Mouse (Mus musculus) intestine, embryonic 14.5 days (tissue): ENCODE measurements around the gene Mrpl20. TPM values are rescaled to one million over a fixed set of nuclear protein-coding genes. Genes with fewer than 3 reads are reported as not detected.

Experiments
- ATAC-seq: fragments of 200-750 bp; cut with Nextera tagmentation; replicated peaks from 2 replicates; pipeline ENCODE4 v1.8.0; 2017; ENCODE audit warnings: low read depth, moderate number of reproducible peaks, moderate TSS enrichment, moderate library complexity; ENCODE audit not compliant: low FRiP score, low TSS enrichment
- DNase-seq: peaks from one replicate; pipeline ENCODE4 v3.0.0-alpha.2; 2018; ENCODE audit warnings: low spot score
- H3K27ac ChIP-seq: fragments of 300-500 bp; sonication (generic); 2 replicates; pipeline ENCODE4 v1.5.1; 2014; ENCODE audit warnings: low read depth, mild to moderate bottlenecking, control low read depth
- H3K27me3 ChIP-seq: fragments of 300-500 bp; sonication (generic); replicated peaks from 2 replicates; pipeline ENCODE4 v1.6.1; 2014; ENCODE audit warnings: low read length, control low read depth; ENCODE audit not compliant: control insufficient read depth, insufficient read depth
- H3K36me3 ChIP-seq: fragments of 300-500 bp; sonication (generic); 2 replicates; pipeline ENCODE4 v1.6.1; 2014; ENCODE audit warnings: low read length, control low read depth; ENCODE audit not compliant: control insufficient read depth, insufficient read depth
- H3K4me1 ChIP-seq: fragments of 300-500 bp; sonication (generic); replicated peaks from 2 replicates; pipeline ENCODE4 v1.6.1; 2014; ENCODE audit warnings: low read length, control low read depth, mixed read lengths; ENCODE audit not compliant: control insufficient read depth, insufficient read depth
- H3K4me2 ChIP-seq: fragments of 300-500 bp; sonication (generic); 2 replicates; pipeline ENCODE4 v1.6.1; 2014; ENCODE audit warnings: low read length
- H3K4me3 ChIP-seq: fragments of 300-500 bp; sonication (generic); 2 replicates; pipeline ENCODE4 v1.5.1; 2014; ENCODE audit warnings: low read depth, low read length, control low read depth, mixed read lengths
- H3K9ac ChIP-seq: fragments of 300-500 bp; sonication (generic); 2 replicates; pipeline ENCODE4 v1.6.1; 2014; ENCODE audit warnings: mild to moderate bottlenecking, low read length
- H3K9me3 ChIP-seq: fragments of 300-500 bp; sonication (generic); 2 replicates; pipeline ENCODE4 v1.6.1; 2016; ENCODE audit warnings: low read length, control low read depth; ENCODE audit not compliant: control insufficient read depth
- WGBS: fragments of 180-500 bp; shearing (Covaris S2); extraction: QIAGEN DNeasy Blood & Tissue Kit; methylation state at CpG from one replicate; pipeline ENCODE4 v1.1.7; 2014; 5-methylcytosine and 5-hydroxymethylcytosine counted together
- polyA plus RNA-seq: library from polyadenylated mRNA; unstranded; fragments of >200 nt; fragmentation: Nextera tagmentation; extraction: Ambion mirVana; gene quantifications from 2 replicates; pipeline ENCODE4 v1.2.1, GENCODE M21; 2014

The Mrpl20 gene
- polyA plus RNA-seq, 1 experiment from 2014 or later: 246 TPM

- H3K4me3 ChIP-seq: no peak overlapping the region
- H3K4me1 ChIP-seq: peaks cover 16% of the 10 kb centered on the region
- H3K9me3 ChIP-seq: no peaks in the 10 kb centered on the region
- no peaks in the 10 kb centered on the region for H3K27me3 ChIP-seq
- DNase-seq (no peak), ATAC-seq (no peak)
- no peak overlapping the region for H3K4me2 ChIP-seq
- no peak overlapping the region for H3K9ac ChIP-seq
- 46% methylated on average over 2 of the region's 2 CpGs for WGBS
- H3K27ac ChIP-seq: no peak overlapping the region
- H3K36me3 ChIP-seq: no peaks in the 10 kb centered on the region
Measured at GRCm38 (mm10) chr4:155776704-155777335, 25.9 kb upstream of the Mrpl20 start.

GRCm38 (mm10) chr4:155777816-155778215 lies 24.9 kb upstream of the Mrpl20 start:
- Histone ChIP-seq H3K9ac (no peak overlapping the region), H3K4me2 (no peak overlapping the region), H3K9me3 (no peaks in the 10 kb centered on the region), H3K27ac (no peak overlapping the region), H3K4me1 (peaks cover 16% of the 10 kb centered on the region), H3K4me3 (no peak overlapping the region), H3K36me3 (no peaks in the 10 kb centered on the region), H3K27me3 (no peaks in the 10 kb centered on the region)
- ATAC-seq: no peak
- DNase-seq: no peak
- WGBS: 72% methylated on average over 2 of the region's 2 CpGs

- H3K9me3 ChIP-seq: no peaks in the 10 kb centered on the region
- H3K36me3 ChIP-seq: no peaks in the 10 kb centered on the region
- no peak overlapping the region for H3K4me3 ChIP-seq
- ATAC-seq: no peak
- peaks cover 18% of the 10 kb centered on the region for H3K4me1 ChIP-seq
- H3K9ac ChIP-seq: no peak overlapping the region
- no peak overlapping the region for H3K4me2 ChIP-seq
- DNase-seq: no peak
- H3K27ac ChIP-seq: no peak overlapping the region
- 82% methylated on average over 4 of the region's 4 CpGs for WGBS
- H3K27me3 ChIP-seq: no peaks in the 10 kb centered on the region
Measured at GRCm38 (mm10) chr4:155779498-155779897, 23.2 kb upstream of the Mrpl20 start.

- Histone ChIP-seq H3K9me3 (no peaks in the 10 kb centered on the region), H3K36me3 (no peaks in the 10 kb centered on the region), H3K4me2 (no peak overlapping the region; the same call in 1 of the 2 replicates), H3K27ac (peak overlapping the region; percentile 61; the same call in 1 of the 2 replicates), H3K27me3 (no peaks in the 10 kb centered on the region), H3K4me1 (peaks cover 13% of the 10 kb centered on the region), H3K4me3 (no peak overlapping the region), H3K9ac (0 out of 2 replicates have a peak overlapping the region, but pooled peaks have one; percentile 10)
- 25% methylated on average over 6 of the region's 6 CpGs for WGBS
- DNase-seq (no peak), ATAC-seq (no peak)
Measured at GRCm38 (mm10) chr4:155780895-155781294, 21.8 kb upstream of the Mrpl20 start.

GRCm38 (mm10) chr4:155783486-155784080 lies 19.1 kb upstream of the Mrpl20 start:
- peak overlapping the region; percentile 85; the same call in 1 of the 2 replicates for H3K27ac ChIP-seq
- peaks cover 13% of the 10 kb centered on the region for H3K4me1 ChIP-seq
- no peak for DNase-seq
- no peaks in the 10 kb centered on the region for H3K27me3 ChIP-seq
- peak overlapping the region; percentile 74 for H3K9ac ChIP-seq
- H3K4me3 ChIP-seq: peak overlapping the region; percentile 71
- no peak for ATAC-seq
- peak overlapping the region; percentile 71 for H3K4me2 ChIP-seq
- no peaks in the 10 kb centered on the region for H3K9me3 ChIP-seq
- no peaks in the 10 kb centered on the region for H3K36me3 ChIP-seq
- WGBS: 38% methylated on average over 16 of the region's 16 CpGs

- H3K4me2 ChIP-seq: peak overlapping the region; percentile 71
- no peaks in the 10 kb centered on the region for H3K9me3 ChIP-seq
- peaks cover 13% of the 10 kb centered on the region for H3K4me1 ChIP-seq
- H3K27me3 ChIP-seq: no peaks in the 10 kb centered on the region
- H3K4me3 ChIP-seq: peak overlapping the region; percentile 71
- under 1% methylated on average over 52 of the region's 52 CpGs for WGBS
- H3K27ac ChIP-seq: peak overlapping the region; percentile 85
- H3K9ac ChIP-seq: peak overlapping the region; percentile 74
- no peaks in the 10 kb centered on the region for H3K36me3 ChIP-seq
- peak; percentile 84 for ATAC-seq
- DNase-seq: peak; percentile 94
Measured at GRCm38 (mm10) chr4:155784081-155784701, 18.5 kb upstream of the Mrpl20 start.

GRCm38 (mm10) chr4:155785246-155785645 lies 17.4 kb upstream of the Mrpl20 start:
- no peaks in the 10 kb centered on the region for H3K36me3 ChIP-seq
- H3K4me2 ChIP-seq: no peak overlapping the region
- H3K4me3 ChIP-seq: no peak overlapping the region
- ATAC-seq (no peak), DNase-seq (no peak)
- H3K4me1 ChIP-seq: peaks cover 13% of the 10 kb centered on the region
- 82% methylated on average over 10 of the region's 10 CpGs for whole genome bisulfite sequencing
- no peak overlapping the region for H3K27ac ChIP-seq
- no peaks in the 10 kb centered on the region for H3K27me3 ChIP-seq
- no peaks in the 10 kb centered on the region for H3K9me3 ChIP-seq
- no peak overlapping the region for H3K9ac ChIP-seq

- no peak within 1 kb of the TSS for H3K27ac ChIP-seq
- no peak for ATAC-seq
- DNase-seq: no peak
- WGBS: 65% methylated on average over 5 of the region's 5 CpGs
- H3K4me1 ChIP-seq: peaks cover 11% of the 10 kb centered on the region
- no peaks in the 10 kb centered on the region for H3K9me3 ChIP-seq
- H3K9ac ChIP-seq: peak within 1 kb of the TSS; percentile 74
- no peaks in the 10 kb centered on the region for H3K27me3 ChIP-seq
- peak within 1 kb of the TSS; percentile 71 for H3K4me2 ChIP-seq
- H3K4me3 ChIP-seq: peak within 1 kb of the TSS; percentile 71; the same call in 1 of the 2 replicates
- no peaks in the 10 kb centered on the region for H3K36me3 ChIP-seq
Measured at GRCm38 (mm10) chr4:155785819-155786218, 16.9 kb upstream of the Mrpl20 start, which contains the start of gene Tmem88b. Gene Tmem88b, minus strand, starts transcription at chr4:155785874.
